Mouse (Mus musculus) layer of hippocampus, postnatal 25 days (tissue): ENCODE data around the gene Psme2. TPM values are rescaled to one million over a fixed set of nuclear protein-coding genes. Genes with fewer than 3 reads are reported as not detected.

Experiments
- DNase-seq, 2 experiments: peaks; one replicate each; pipeline ENCODE4 v3.0.0; 2022; ENCODE audit warnings: mixed read lengths in 2 of 2, low spot score in 1 of 2; ENCODE audit errors: extremely low spot score in 1 of 2
- total RNA-seq, 2 experiments: library from RNA; stranded (reverse); gene quantifications; 2 replicates each; pipeline ENCODE4 v1.2.3; 2021

Psme2 gene
- total RNA-seq = 10 to 100 TPM; 47.9 to 55.6 TPM

DNA sequence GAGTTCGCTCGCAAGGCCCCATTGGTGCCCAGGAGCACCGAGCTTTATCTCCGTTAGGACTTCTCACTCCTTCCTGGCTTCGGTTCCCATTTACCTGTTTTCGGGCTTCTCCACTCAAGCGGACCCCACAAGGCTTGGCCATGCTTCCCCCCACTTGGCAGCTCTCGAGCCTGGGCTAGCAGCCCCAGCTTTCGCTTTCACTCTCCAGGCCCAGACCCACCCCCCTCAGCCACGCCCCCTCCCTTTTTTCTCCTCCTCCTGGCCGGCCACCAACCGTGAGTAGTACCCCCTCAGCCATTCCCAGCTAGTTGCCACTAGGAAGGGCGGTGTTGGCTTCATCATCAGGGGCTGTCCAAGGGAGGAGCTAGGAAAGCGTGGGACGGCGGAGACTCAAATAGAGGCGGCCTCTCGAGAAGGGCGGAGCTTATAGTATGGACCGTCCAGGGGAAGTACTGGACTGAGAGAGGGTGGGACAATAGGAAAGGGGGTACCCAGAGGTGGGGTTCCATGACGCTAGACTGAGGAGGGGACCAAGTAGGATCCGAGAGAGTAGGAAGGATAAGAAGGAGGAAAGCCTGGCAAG lies at the start of gene Psme2:
TSS of gene Psme2 (minus strand) at position 366 of the 583 bp plus-strand sequence.
- DNase-seq = peak; percentile 75 to 77

- no peak for DNase-seq
Observed at GRCm38 (mm10) chr14:55637795-55638194, 46.9 kb upstream of the Psme2 start, which contains the start of gene Gm49378. Gm49378 (minus strand) TSS chr14:55637895.

- peak; percentile 79 for DNase-seq
Observed at GRCm38 (mm10) chr14:55635523-55636007, 44.7 kb upstream of the Psme2 start, which contains the start of gene Ipo4. Ipo4 (minus strand) TSS chr14:55635957.

DNA sequence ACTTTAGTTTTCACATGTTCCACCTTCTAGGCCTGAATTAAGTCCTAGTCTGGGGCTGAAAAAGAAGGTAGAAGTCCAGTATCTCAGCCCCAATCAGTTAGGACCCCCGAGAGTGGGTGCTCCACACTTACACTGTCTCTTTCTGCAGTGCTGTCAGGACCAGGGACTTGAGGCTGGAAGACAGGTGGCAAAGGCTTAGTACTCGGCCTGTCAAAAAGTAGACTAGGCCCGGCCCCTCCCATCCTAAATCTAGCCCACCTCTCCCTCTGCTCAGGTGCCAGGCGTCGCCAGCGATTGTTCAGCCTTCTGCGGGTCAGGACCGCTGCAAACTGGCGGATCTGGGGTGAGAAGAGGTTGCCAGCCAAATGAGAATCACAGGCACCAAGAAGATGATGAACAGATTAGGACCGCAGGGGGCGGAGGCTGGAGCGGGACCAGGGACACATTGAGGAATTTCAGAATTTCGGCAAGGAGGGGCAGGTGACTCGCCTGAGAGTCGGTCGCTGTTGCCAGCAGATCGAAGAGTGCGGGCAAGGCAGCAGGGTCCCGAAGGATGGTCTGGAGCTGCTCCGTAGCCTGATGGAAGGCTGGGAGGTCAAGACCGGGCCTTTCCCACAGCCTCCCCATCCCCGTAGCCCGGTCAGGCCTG lies 44.1 kb upstream of the Psme2 start:
- peak in 1 of 2 experiments; percentile 24 for DNase-seq

GRCm38 (mm10) chr14:55629312-55629711 lies 38.4 kb upstream of the Psme2 start:
- peak in 1 of 2 experiments; percentile 66 for DNase-seq

DNA sequence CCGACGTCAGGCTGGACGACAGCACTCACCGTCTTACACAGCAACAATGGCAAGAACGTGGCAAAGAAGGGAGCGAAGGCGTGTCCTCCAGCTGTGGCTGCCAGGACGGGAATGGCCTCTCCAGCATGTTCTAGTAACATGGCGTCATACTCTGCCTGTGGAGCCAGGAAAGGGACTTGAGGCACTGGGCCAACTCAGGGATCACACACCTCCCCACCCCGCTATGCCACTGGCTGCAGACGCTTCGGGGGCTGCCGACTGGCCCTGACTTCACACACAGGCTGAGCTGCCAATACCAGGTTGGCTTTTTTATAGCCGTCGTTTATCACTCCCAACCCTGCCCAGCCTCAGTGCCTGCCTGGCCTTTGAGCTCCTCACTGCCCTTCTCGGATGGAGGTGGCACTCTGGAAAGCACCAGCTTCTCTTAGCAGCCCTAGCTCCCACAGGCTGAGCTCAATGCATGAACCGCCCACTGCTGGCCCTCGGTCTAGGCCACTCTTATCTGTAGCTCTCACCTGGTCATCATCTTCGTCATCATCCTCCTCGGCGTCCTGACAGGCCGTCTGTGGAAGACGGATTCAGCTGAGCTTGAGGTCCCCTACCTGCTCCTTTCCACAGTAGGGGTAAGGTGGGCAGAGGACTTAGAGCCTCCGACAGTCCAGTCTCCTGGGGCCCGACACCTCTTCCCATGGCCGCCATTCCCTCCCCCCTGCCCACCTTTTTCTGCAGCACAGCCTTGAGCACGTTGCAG lies 37.3 kb upstream of the Psme2 start:
- no peak for DNase-seq

DNA sequence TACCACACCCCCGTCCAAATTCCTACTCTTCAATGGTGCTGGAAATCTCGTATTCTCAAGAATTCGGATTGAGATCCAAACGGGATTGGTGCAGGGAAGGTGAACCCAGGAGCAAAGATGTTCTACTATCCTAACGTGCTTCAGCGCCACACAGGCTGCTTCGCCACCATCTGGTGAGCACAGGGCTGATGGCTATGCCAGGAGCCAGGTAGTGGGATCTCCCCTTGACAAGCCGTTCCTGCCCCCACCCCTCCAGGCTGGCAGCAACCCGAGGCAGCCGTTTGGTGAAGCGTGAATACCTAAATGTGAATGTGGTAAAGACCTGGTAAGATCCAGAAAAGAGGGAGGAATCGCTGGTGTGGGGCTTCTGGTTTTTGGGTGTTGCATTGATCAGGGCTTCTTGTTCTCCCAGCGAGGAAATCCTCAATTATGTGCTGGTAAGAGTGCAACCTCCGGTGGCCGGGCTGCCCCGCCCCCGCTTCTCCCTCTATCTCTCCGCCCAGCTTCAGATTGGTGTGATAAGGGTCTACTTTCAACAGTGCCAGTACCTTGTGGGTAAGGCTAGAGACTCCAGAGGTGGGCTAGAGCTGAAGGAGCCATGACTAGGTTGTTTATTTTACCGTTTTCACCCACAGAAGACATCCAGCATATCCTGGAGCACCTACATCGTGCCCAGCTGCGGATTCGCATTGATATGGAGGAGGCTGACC lies 27.7 kb upstream of the Psme2 start:
- no peak for DNase-seq

DNA sequence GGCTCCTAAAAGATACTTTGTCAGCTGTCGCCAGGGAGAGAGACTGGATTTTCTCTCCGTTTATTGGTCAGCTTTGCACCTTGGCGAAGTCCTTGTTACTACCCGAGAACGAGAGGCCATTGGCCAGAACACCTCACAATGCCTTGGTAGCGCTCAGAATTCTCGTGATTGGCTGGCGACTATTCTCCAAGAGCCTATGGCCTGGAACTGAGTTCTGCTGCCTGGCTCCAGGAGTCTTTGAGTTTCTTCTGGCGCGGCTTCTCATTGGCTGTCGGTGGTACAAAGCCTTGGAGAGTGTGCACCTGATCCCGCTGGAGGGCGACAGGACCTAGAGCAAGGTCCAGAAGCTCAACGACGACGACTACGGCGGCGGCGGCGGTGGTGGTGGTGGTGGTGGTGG lies 26.9 kb upstream of the Psme2 start, which contains the start of gene Rec8:
TSS of gene Rec8 (plus strand) at position 216 of the 400 bp plus-strand sequence.
- DNase-seq = no peak

DNA sequence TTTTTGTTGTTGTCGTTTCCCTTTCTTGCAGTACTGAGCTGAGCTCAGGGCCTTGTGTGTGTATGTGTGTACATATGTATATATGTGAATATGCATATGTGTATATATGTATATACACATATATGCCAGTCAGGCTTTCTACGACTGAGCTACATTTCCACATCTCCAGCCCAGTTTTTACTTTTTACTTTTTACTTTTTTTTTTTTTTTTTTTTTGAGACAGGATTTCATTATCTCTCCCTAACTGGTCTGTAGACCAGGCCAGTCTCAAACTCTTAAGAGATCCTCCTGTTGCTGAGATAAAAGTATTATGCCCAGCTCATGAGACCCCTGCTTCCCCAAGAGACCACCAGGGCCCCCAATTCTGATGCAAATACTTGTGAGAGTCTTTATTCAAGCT lies 25.9 kb upstream of the Psme2 start:
- DNase-seq = no peak

- DNase-seq = no peak
Observed at GRCm38 (mm10) chr14:55615876-55616275, 25.0 kb upstream of the Psme2 start.

- DNase-seq = no peak
Observed at GRCm38 (mm10) chr14:55614565-55615178, 23.8 kb upstream of the Psme2 start.

DNA sequence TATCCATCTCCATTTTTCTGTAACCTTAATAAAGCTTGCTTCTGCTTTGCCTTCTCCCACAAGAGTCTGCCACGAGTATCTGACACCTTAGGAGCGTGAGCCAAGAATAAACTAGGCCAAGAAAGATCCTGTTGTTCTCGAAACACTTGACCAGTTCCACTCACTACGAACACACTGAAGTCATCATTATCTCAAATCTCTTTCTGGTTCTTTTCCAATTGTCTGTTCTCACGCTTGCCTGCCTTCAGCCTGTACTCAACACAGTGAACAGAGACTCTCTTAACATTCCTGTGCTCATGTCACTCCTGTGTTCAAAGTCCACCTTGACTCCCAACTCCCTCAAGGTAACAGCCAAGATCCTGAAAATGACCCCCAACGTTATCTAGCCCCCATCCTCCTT lies 22.4 kb upstream of the Psme2 start:
- DNase-seq = no peak

DNA sequence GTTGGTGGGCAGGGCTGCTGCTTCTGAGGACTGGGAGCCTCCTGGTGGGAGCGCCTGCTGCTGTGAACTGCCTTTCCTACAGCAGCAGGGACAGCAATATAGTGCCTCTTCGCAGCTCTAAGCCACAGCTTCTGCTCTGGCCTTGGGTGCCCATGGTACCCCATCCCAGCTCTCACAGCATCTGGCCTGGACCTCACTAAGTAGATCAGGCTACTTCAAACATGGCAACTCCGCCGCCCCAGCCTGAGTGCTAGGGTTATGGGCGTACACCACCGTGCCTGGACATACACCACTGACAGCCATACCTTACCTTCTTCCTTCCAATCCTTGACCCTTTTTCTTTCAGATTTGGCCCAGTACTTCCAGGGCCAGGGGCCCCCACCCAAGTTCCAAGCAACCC lies 17.4 kb upstream of the Psme2 start:
- no peak for DNase-seq

- no peak for DNase-seq
Observed at GRCm38 (mm10) chr14:55605743-55606459, 15.0 kb upstream of the Psme2 start.

GRCm38 (mm10) chr14:55604823-55605222 lies 13.9 kb upstream of the Psme2 start:
- no peak for DNase-seq

DNA sequence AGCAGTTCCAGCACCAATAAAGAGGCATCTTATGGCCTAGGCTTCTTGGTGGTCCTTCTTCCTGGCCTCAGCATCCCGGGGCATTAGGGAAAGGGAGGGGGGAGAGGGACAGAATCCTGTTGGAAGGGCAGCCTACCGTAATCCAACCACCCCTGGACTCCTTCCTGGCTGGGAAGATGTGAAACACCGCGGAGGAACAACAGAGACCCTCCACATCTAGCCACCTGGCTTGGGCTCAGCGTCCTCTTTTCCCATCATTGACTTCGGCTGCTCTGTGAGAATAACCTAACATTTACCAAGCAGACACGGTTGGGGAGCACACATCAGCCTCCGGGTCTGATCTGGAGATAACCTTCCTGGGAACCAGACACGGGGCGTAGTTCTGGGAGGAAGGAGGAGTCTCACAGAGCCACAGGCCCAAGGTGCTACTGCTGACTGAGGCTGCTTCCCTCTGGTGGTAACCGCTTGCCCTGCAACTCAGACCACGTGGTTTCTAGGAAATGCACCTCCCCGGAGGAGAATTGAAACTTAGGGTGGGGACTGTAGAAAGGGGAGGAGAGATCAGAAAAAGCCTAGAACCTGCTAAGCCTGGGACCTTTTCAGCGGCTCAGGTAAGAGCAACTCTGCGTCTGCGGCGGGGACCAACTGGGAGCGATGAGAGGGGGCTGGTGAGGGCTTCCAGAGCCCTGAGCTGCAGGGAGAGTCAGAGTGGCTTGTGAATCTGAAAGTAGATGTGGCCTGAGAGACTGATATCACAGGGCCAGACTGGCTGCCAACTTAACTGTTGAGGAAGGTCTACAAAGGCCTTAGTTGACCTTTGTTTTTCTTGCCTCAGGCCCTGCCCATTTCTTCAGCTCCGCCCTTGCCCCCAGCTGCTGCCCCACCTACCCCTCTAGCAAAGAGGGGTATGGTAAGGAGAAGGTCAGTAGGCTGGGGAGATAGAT lies 13.0 kb upstream of the Psme2 start:
- DNase-seq = peak; percentile 68 to 75

- DNase-seq = no peak
Observed at GRCm38 (mm10) chr14:55603271-55603632, 12.3 kb upstream of the Psme2 start, which contains the start of gene Irf9. Irf9 (plus strand) TSS chr14:55603571.
